Mouse (Mus musculus) limb, embryonic 13.5 days (tissue): ENCODE data around the gene Zkscan4. TPM values are rescaled to one million over a fixed set of nuclear protein-coding genes. Genes with fewer than 3 reads are reported as not detected.
"Not testable (repeated sequence)": the region's sequence is repeated elsewhere in the genome, so short reads cannot be mapped to it uniquely, and the experiment has no call there.

Experiments used
- ATAC-seq: fragments of 200-750 bp; cut with Nextera tagmentation; 2 replicates; pipeline ENCODE4 v1.8.0; 2017; ENCODE audit warnings: low read depth, moderate number of reproducible peaks, moderate TSS enrichment; ENCODE audit not compliant: low FRiP score
- H3K27ac ChIP-seq: fragments of 300-500 bp; sonication (generic); 2 replicates; pipeline ENCODE4 v1.5.1; 2015; ENCODE audit warnings: inconsistent platforms, mild to moderate bottlenecking, moderate library complexity
- H3K27me3 ChIP-seq: fragments of 300-500 bp; sonication (generic); 2 replicates; pipeline ENCODE4 v1.6.1; 2015; ENCODE audit warnings: mild to moderate bottlenecking, inconsistent platforms
- H3K36me3 ChIP-seq: fragments of 300-500 bp; sonication (generic); 2 replicates; pipeline ENCODE4 v1.6.1; 2015; ENCODE audit warnings: inconsistent platforms, mild to moderate bottlenecking, moderate library complexity
- H3K4me1 ChIP-seq: fragments of 300-500 bp; sonication (generic); 2 replicates; pipeline ENCODE4 v1.6.1; 2015; ENCODE audit warnings: inconsistent platforms
- H3K4me2 ChIP-seq: fragments of 300-500 bp; sonication (generic); replicated peaks from 2 replicates; pipeline ENCODE4 v1.6.1; 2015; ENCODE audit warnings: inconsistent platforms, mild to moderate bottlenecking, moderate library complexity
- H3K4me3 ChIP-seq: fragments of 300-500 bp; sonication (generic); 2 replicates; pipeline ENCODE4 v1.5.1; 2015; ENCODE audit warnings: moderate library complexity, mild to moderate bottlenecking, inconsistent platforms
- H3K9ac ChIP-seq: fragments of 300-500 bp; sonication (generic); 2 replicates; pipeline ENCODE4 v1.6.1; 2015; ENCODE audit warnings: mild to moderate bottlenecking, inconsistent platforms
- H3K9me3 ChIP-seq: fragments of 300-500 bp; sonication (generic); 2 replicates; pipeline ENCODE4 v1.6.1; 2016; ENCODE audit warnings: inconsistent platforms
- WGBS: fragments of 180-500 bp; shearing (Covaris S2); methylation state at CpG from one replicate; pipeline ENCODE4 v1.1.7; 2015; 5-methylcytosine and 5-hydroxymethylcytosine counted together
- polyA plus RNA-seq: library from polyadenylated mRNA; unstranded; fragments of >200 nt; fragmentation: Nextera tagmentation; extraction: Ambion mirVana; gene quantifications from 2 replicates; pipeline ENCODE4 v1.2.1, GENCODE M21; 2015

Gene Zkscan4
- polyA plus RNA-seq, 1 experiment from 2014 or later: 4.9 TPM

- Histone ChIP-seq H3K9me3 (peaks cover 8% of the 10 kb centered on the region; the same call in 1 of the 2 replicates), H3K4me2 (no peak overlapping the region), H3K27me3 (peaks cover 22% of the 10 kb centered on the region), H3K4me1 (no peaks in the 10 kb centered on the region), H3K36me3 (no peaks in the 10 kb centered on the region), H3K27ac (no peak overlapping the region), H3K4me3 (no peak overlapping the region), H3K9ac (no peak overlapping the region)
- ATAC-seq: no peak
- 84% methylated on average over 10 of the region's 10 CpGs for WGBS
These were observed 11.4 kb upstream of the Zkscan4 start for GRCm38 (mm10) chr13:21467336-21467735.

DNA sequence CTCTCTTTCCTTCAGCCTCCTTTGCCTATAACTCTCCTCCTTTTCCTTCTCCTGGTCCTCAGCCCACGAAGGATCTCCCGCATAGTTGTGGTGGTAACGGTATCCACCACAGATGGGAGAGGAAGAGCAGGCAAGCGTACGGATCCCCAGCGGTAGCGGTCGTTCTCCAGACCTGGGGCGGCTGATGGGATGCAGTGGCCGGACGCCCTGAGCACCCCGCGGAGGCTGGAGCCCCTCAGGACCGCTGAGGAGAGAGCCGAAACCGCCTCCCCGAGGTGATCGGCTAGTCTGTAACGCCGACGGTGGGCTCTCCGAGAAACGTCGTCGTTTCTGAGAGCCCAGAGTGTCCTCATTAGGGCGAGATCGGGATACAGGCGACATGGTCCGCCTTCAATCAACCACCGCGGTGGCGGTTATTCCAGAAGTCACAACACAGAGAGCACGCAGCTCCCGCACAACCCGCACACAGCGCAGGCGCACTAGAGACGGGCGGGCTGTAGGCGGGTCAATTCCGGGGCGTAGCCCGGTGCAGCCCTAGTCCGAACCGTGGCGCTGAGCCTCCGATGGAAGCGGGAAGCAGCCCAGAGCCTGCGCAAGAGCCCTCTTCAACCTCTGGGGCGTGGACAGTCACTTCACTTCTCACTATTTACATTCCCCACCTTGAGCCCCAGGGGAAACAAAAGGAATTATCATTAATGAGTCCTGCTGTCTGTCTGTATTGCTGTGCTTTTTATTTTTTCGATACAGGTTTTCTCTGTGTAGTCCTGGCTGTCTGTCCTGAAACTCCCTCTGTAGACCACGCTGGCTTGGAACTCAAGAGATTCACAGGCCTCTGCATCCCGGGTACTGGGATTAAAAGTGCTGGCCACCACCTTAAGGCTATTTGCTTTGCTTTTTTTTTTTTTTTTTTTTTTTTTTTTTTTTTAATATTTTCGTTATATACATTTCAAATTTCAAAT lies 10.4 kb upstream of the Zkscan4 start, which contains the start of gene Nkapl:
Gene Nkapl (minus strand): TSS at position 449 of the 959 bp plus-strand sequence.
- Histone ChIP-seq H3K9me3 (0 out of 2 replicates have a peak, but pooled peaks cover 5% of the 10 kb centered on the region), H3K27me3 (peaks cover 22% of the 10 kb centered on the region), H3K4me3 (peak within 1 kb of the TSS; percentile 62), H3K4me2 (peak within 1 kb of the TSS; percentile 89), H3K9ac (peak within 1 kb of the TSS; percentile 77), H3K27ac (no peak within 1 kb of the TSS), H3K4me1 (no peaks in the 10 kb centered on the region), H3K36me3 (no peaks in the 10 kb centered on the region)
- peak; percentile 99 for ATAC-seq
- under 1% methylated on average over 54 of the region's 54 CpGs for WGBS

- 39% methylated on average over 9 of the region's 9 CpGs for WGBS
- 0 out of 2 replicates have a peak, but pooled peaks cover 5% of the 10 kb centered on the region for H3K9me3 ChIP-seq
- 0 out of 2 replicates have a peak overlapping the region, but pooled peaks have one; percentile 2 for H3K4me3 ChIP-seq
- no peaks in the 10 kb centered on the region for H3K36me3 ChIP-seq
- H3K4me1 ChIP-seq: no peaks in the 10 kb centered on the region
- H3K27me3 ChIP-seq: peaks cover 22% of the 10 kb centered on the region
- H3K27ac ChIP-seq: no peak overlapping the region
- ATAC-seq: no peak
- no peak overlapping the region for H3K9ac ChIP-seq
- H3K4me2 ChIP-seq: peak overlapping the region; percentile 89
These were observed 9.6 kb upstream of the Zkscan4 start for GRCm38 (mm10) chr13:21469097-21469496.

DNA sequence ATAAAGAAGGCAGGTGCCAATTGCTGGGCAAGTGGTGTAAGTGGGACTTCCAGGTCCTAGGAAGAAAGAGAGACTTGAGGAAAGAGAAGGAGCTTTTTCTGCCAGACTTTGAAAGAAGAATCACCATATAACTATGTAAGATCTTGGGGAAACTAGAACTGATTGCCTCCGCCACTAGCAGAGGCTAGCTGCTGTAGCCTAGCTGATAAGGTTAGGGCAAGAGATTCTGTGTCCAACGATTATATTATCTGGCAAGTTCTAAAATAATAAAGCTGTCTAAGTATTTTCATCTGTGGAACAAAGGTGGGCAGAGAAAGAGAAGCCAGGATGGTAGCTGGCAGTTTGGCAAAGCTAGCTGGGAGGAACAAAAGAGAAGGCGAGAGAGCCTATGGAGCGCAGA lies 6.3 kb upstream of the Zkscan4 start:
- H3K27me3 ChIP-seq: peaks cover 13% of the 10 kb centered on the region
- 0 out of 2 replicates have a peak, but pooled peaks cover under 1% of the 10 kb centered on the region for H3K9me3 ChIP-seq
- WGBS: 34% methylated on average over 4 of the region's 4 CpGs

DNA sequence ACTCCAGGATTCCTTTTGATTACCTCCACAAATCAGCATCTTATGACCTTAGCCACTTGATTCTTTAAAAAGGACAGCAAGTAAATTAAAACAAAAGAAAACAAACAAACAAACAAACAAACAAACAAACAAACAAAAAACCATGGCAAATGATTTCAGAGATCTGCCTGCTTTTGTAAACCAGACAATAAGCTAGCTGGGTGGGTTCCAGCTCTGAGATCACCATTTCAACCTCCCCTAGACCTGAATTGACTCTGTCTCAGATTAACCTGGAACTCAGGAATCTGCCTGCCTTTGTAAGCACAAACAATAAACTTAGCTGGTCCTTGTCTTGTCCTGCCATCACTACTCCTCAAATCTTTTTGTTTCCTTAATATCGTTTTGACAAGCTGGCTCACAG lies 8.2 kb downstream of the Zkscan4 start:
- Histone ChIP-seq H3K4me3 (no peak overlapping the region), H3K27me3 (no peaks in the 10 kb centered on the region), H3K9ac (no peak overlapping the region), H3K36me3 (peaks cover 15% of the 10 kb centered on the region), H3K27ac (no peak overlapping the region), H3K9me3 (peaks cover 4% of the 10 kb centered on the region; the same call in 1 of the 2 replicates), H3K4me2 (no peak overlapping the region), H3K4me1 (no peaks in the 10 kb centered on the region)
- ATAC-seq: no peak
- 89% methylated on average over 1 of the region's 1 CpGs for WGBS

More for the DNA sequence above, 6.3 kb upstream of the Zkscan4 start:
- H3K27ac ChIP-seq: no peak overlapping the region
- no peaks in the 10 kb centered on the region for H3K36me3 ChIP-seq
- no peaks in the 10 kb centered on the region for H3K4me1 ChIP-seq
- H3K4me2 ChIP-seq: no peak overlapping the region
- no peak overlapping the region for H3K9ac ChIP-seq
- ATAC-seq: no peak
- no peak overlapping the region for H3K4me3 ChIP-seq

DNA sequence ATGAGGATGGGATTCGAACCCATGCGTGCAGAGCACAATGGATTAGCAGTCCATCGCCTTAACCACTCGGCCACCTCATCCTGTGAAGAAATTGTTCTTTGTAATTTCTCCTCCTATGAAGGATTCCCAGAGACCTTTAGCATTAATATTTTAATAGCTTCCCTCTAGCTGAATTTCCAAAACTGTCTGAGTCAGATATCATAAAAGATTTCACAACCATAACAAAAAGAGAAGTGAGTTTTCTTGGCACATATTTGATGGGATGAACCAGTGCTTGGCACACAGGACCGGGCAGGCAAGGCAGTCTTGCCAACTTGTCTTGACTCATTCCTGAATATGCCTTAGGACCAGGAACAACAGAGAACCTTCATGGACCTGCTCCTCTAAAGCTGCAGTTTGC lies 14.1 kb downstream of the Zkscan4 start:
- Histone ChIP-seq H3K27me3 (no peaks in the 10 kb centered on the region), H3K36me3 (no peaks in the 10 kb centered on the region), H3K4me1 (no peaks in the 10 kb centered on the region), H3K4me2 (no peak overlapping the region), H3K4me3 (no peak overlapping the region), H3K9me3 (no peaks in the 10 kb centered on the region), H3K27ac (no peak overlapping the region), H3K9ac (no peak overlapping the region)
- no peak for ATAC-seq
- 91% methylated on average over 5 of the region's 5 CpGs for WGBS

GRCm38 (mm10) chr13:21495080-21495479 lies 16.4 kb downstream of the Zkscan4 start, which contains the start of gene AK157302:
AK157302 (plus strand) TSS chr13:21495223.
- Histone ChIP-seq H3K9me3 (no peaks in the 10 kb centered on the region), H3K4me2 (no peak within 1 kb of the TSS), H3K27me3 (no peaks in the 10 kb centered on the region), H3K9ac (no peak within 1 kb of the TSS), H3K36me3 (no peaks in the 10 kb centered on the region), H3K27ac (no peak within 1 kb of the TSS), H3K4me1 (no peaks in the 10 kb centered on the region), H3K4me3 (no peak within 1 kb of the TSS)
- WGBS: 92% methylated on average over 21 of the region's 21 CpGs
- no peak for ATAC-seq

DNA sequence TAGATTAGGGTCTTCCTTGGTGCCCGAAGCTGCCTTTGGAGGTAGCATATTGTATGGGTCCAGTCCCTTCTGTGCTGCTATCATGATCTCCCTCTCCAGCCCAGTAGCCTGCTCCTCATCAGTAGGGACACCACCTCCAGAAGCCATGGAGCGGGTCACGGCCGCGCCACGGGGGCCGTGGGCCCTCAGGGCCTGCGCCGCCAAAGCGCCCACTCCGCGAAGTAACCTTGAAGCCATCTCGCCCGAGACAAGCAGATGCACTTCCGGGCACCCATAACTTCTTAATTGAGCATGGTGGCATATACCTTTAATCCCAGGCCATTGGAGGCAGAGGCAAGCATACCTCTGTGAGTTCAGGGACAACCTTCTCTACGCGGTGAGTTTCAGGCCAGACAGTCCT lies 22.5 kb downstream of the Zkscan4 start, which contains the start of gene Gm11273:
Gene Gm11273 (minus strand): TSS at position 237 of the 400 bp plus-strand sequence.
- not testable (repeated sequence) for H3K9ac ChIP-seq, ATAC-seq, H3K4me2 ChIP-seq, H3K4me1 ChIP-seq, H3K36me3 ChIP-seq, H3K4me3 ChIP-seq, H3K27ac ChIP-seq, H3K27me3 ChIP-seq, H3K9me3 ChIP-seq
- WGBS: 91% methylated on average over 17 of the region's 17 CpGs

- Histone ChIP-seq H3K9ac (no peak overlapping the region), H3K4me1 (no peaks in the 10 kb centered on the region), H3K4me3 (no peak overlapping the region), H3K27me3 (no peaks in the 10 kb centered on the region), H3K4me2 (no peak overlapping the region), H3K36me3 (no peaks in the 10 kb centered on the region), H3K27ac (no peak overlapping the region), H3K9me3 (no peaks in the 10 kb centered on the region)
- WGBS: 82% methylated on average over 5 of the region's 5 CpGs
- ATAC-seq: no peak
These were observed 23.6 kb downstream of the Zkscan4 start for GRCm38 (mm10) chr13:21502296-21502695.

DNA sequence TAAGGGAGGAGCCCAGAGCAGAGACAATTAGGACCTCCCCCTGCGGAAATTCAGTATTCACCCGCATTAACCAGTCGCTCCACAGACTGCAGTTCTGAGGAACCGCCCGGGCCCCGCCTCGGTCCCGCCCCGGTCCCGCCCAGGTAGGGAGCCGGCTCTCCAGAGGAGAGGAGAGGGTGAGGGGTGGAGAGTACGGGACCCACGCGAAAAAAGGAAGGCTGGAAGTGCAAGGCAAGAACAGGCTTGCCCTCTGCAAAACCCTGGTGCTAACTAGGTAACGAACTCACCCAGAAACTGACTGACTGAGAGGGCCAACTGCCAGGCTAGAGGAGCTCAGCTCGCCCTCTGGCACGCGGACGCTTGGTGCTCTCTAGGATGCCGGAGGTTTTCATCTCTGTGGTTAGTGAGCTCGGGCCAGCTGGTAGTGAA lies 27.5 kb downstream of the Zkscan4 start:
- Histone ChIP-seq H3K4me1 (no peaks in the 10 kb centered on the region), H3K36me3 (no peaks in the 10 kb centered on the region), H3K4me3 (peak overlapping the region; percentile 63), H3K9me3 (no peaks in the 10 kb centered on the region), H3K27ac (peak overlapping the region; percentile 89), H3K9ac (peak overlapping the region; percentile 65), H3K27me3 (no peaks in the 10 kb centered on the region), H3K4me2 (peak overlapping the region; percentile 61)
- peak; percentile 100 for ATAC-seq
- WGBS: 1% methylated on average over 21 of the region's 21 CpGs

- no peaks in the 10 kb centered on the region for H3K9me3 ChIP-seq
- peak overlapping the region; percentile 39; the same call in 1 of the 2 replicates for H3K9ac ChIP-seq
- H3K4me2 ChIP-seq: peak overlapping the region; percentile 67
- no peak overlapping the region for H3K27ac ChIP-seq
- no peaks in the 10 kb centered on the region for H3K27me3 ChIP-seq
- no peak for ATAC-seq
- WGBS: 50% methylated on average over 7 of the region's 7 CpGs
- peaks cover 19% of the 10 kb centered on the region for H3K36me3 ChIP-seq
- H3K4me3 ChIP-seq: peak overlapping the region; percentile 77
- peaks cover 7% of the 10 kb centered on the region; the same call in 1 of the 2 replicates for H3K4me1 ChIP-seq
These were observed 51.4 kb downstream of the Zkscan4 start for GRCm38 (mm10) chr13:21530136-21530535.

DNA sequence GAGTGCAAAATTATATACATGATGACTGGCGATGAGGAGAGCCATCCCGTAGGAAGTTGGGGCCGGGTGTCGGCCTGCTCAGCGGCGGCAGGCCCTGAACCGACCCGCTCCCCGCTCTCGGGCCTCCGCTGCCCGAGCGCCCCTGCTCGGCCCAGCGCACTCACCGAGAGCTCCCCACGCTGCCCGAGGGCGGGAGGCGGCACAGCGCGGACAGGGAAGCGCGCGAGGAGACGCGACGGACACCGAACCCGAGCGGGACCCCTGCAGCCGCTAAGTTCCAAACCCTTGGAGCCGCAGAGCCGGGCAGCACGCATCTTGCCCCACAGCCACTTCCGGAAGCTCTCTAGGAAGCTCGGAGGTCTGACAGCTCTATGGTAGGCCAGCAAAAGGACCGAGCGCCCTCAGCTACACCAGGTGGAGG lies 52.1 kb downstream of the Zkscan4 start, which contains the start of gene Zkscan8:
Gene Zkscan8 (minus strand): TSS at position 340 of the 421 bp plus-strand sequence.
- Histone ChIP-seq H3K27ac (peak within 1 kb of the TSS; percentile 95), H3K36me3 (peaks cover 13% of the 10 kb centered on the region), H3K27me3 (no peaks in the 10 kb centered on the region), H3K9me3 (no peaks in the 10 kb centered on the region), H3K4me1 (peaks cover 7% of the 10 kb centered on the region; the same call in 1 of the 2 replicates), H3K4me2 (peak within 1 kb of the TSS; percentile 68), H3K4me3 (peak within 1 kb of the TSS; percentile 77), H3K9ac (peak within 1 kb of the TSS; percentile 98)
- under 1% methylated on average over 39 of the region's 39 CpGs for WGBS
- peak; percentile 99 for ATAC-seq
